Mouse (Mus musculus) stomach, embryonic 16.5 days (tissue): ENCODE data around the gene Fam172a. TPM values are rescaled to one million over a fixed set of nuclear protein-coding genes. Genes with fewer than 3 reads are reported as not detected.

Experiments used
- ATAC-seq: fragments of 200-750 bp; cut with Nextera tagmentation; 2 replicates; pipeline ENCODE4 v1.8.0; 2017; ENCODE audit warnings: moderate number of reproducible peaks, moderate TSS enrichment; ENCODE audit not compliant: insufficient read depth, low FRiP score
- H3K27ac ChIP-seq: fragments of 300-500 bp; sonication (generic); 2 replicates; pipeline ENCODE4 v1.5.1; 2014; ENCODE audit warnings: low read length
- H3K27me3 ChIP-seq: fragments of 300-500 bp; sonication (generic); 2 replicates; pipeline ENCODE4 v1.6.1; 2014; ENCODE audit warnings: low read length, control low read depth, mixed read lengths; ENCODE audit not compliant: control insufficient read depth, insufficient read depth
- H3K36me3 ChIP-seq: fragments of 300-500 bp; sonication (generic); 2 replicates; pipeline ENCODE4 v1.6.1; 2014; ENCODE audit warnings: low read length; ENCODE audit not compliant: control insufficient read depth, insufficient read depth
- H3K4me1 ChIP-seq: fragments of 300-500 bp; sonication (generic); 2 replicates; pipeline ENCODE4 v1.6.1; 2014; ENCODE audit warnings: low read length, control low read depth, mixed read lengths; ENCODE audit not compliant: control insufficient read depth, insufficient read depth
- H3K4me2 ChIP-seq: fragments of 300-500 bp; sonication (generic); 2 replicates; pipeline ENCODE4 v1.6.1; 2014; ENCODE audit warnings: low read depth, low read length, mixed read lengths
- H3K4me3 ChIP-seq: fragments of 300-500 bp; sonication (generic); replicated peaks from 2 replicates; pipeline ENCODE4 v1.5.1; 2014; ENCODE audit warnings: mild to moderate bottlenecking, low read length
- H3K9ac ChIP-seq: fragments of 300-500 bp; sonication (generic); 2 replicates; pipeline ENCODE4 v1.6.1; 2014; ENCODE audit warnings: low read length
- H3K9me3 ChIP-seq: fragments of 300-500 bp; sonication (generic); replicated peaks from 2 replicates; pipeline ENCODE4 v1.6.1; 2016; ENCODE audit warnings: low read length, control low read depth; ENCODE audit not compliant: control insufficient read depth
- WGBS: fragments of 180-500 bp; shearing (Covaris S2); extraction: QIAGEN DNeasy Blood & Tissue Kit; methylation state at CpG from one replicate; pipeline ENCODE4 v1.1.7; 2014; 5-methylcytosine and 5-hydroxymethylcytosine counted together
- polyA plus RNA-seq: library from polyadenylated mRNA; unstranded; fragments of >200 nt; fragmentation: Nextera tagmentation; extraction: Ambion mirVana; gene quantifications from 2 replicates; pipeline ENCODE4 v1.2.1, GENCODE M21; 2015

Fam172a gene
- polyA plus RNA-seq, 1 experiment from 2014 or later = 25.6 TPM

- Histone ChIP-seq H3K4me1 (no peaks in the 10 kb centered on the region), H3K4me2 (no peak overlapping the region), H3K9me3 (no peaks in the 10 kb centered on the region), H3K27ac (no peak overlapping the region), H3K36me3 (no peaks in the 10 kb centered on the region), H3K4me3 (no peak overlapping the region), H3K27me3 (no peaks in the 10 kb centered on the region), H3K9ac (no peak overlapping the region)
- ATAC-seq = no peak
- 95% methylated on average over 2 of the region's 2 CpGs for WGBS
Observed at GRCm38 (mm10) chr13:77843017-77843654, 141.3 kb downstream of the Fam172a start.

- WGBS = 76% methylated on average over 4 of the region's 4 CpGs
- H3K9ac ChIP-seq = no peak overlapping the region
- no peak overlapping the region for H3K4me3 ChIP-seq
- H3K27me3 ChIP-seq = no peaks in the 10 kb centered on the region
- H3K4me1 ChIP-seq = no peaks in the 10 kb centered on the region
- no peak for ATAC-seq
- H3K36me3 ChIP-seq = no peaks in the 10 kb centered on the region
- H3K27ac ChIP-seq = no peak overlapping the region
- H3K9me3 ChIP-seq = no peaks in the 10 kb centered on the region
- no peak overlapping the region for H3K4me2 ChIP-seq
Observed at GRCm38 (mm10) chr13:77848868-77849267, 147.0 kb downstream of the Fam172a start.

GRCm38 (mm10) chr13:77864804-77865203 lies 163.0 kb downstream of the Fam172a start:
- ATAC-seq = no peak
- Histone ChIP-seq H3K4me3 (no peak overlapping the region), H3K36me3 (no peaks in the 10 kb centered on the region), H3K9ac (no peak overlapping the region), H3K27ac (no peak overlapping the region), H3K4me2 (no peak overlapping the region), H3K4me1 (no peaks in the 10 kb centered on the region), H3K9me3 (no peaks in the 10 kb centered on the region), H3K27me3 (no peaks in the 10 kb centered on the region)
- 98% methylated on average over 1 of the region's 1 CpGs for WGBS

DNA sequence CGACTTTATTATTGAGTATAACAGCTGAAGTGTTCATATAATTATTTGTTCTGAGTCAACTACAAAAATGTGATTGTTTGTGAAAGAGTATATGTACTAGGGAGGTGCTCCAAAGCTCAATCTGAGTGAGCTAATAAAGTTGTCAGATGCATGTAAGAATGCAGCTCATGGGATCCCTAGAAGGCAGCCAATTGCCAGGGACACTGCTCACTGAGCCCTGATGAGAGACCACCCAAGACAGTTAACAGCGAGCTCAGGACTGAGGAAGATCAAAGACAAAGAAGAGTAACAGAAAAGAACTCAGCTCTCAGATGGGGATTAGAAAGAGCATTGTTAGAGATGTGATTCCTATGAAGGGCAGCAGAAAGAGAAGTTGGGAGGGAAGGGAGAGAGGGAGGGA lies 166.5 kb downstream of the Fam172a start:
- 53% methylated on average over 2 of the region's 2 CpGs for WGBS
- Histone ChIP-seq H3K36me3 (no peaks in the 10 kb centered on the region), H3K4me2 (no peak overlapping the region), H3K4me3 (no peak overlapping the region), H3K27me3 (no peaks in the 10 kb centered on the region), H3K9me3 (no peaks in the 10 kb centered on the region), H3K4me1 (no peaks in the 10 kb centered on the region), H3K27ac (no peak overlapping the region), H3K9ac (no peak overlapping the region)
- ATAC-seq = no peak

- Histone ChIP-seq H3K9ac (no peak overlapping the region), H3K4me2 (no peak overlapping the region), H3K4me1 (no peaks in the 10 kb centered on the region), H3K4me3 (no peak overlapping the region), H3K27ac (no peak overlapping the region), H3K27me3 (no peaks in the 10 kb centered on the region), H3K9me3 (no peaks in the 10 kb centered on the region), H3K36me3 (no peaks in the 10 kb centered on the region)
- WGBS = 64% methylated on average over 4 of the region's 4 CpGs
- no peak for ATAC-seq
Observed at GRCm38 (mm10) chr13:77878120-77878519, 176.3 kb downstream of the Fam172a start.

DNA sequence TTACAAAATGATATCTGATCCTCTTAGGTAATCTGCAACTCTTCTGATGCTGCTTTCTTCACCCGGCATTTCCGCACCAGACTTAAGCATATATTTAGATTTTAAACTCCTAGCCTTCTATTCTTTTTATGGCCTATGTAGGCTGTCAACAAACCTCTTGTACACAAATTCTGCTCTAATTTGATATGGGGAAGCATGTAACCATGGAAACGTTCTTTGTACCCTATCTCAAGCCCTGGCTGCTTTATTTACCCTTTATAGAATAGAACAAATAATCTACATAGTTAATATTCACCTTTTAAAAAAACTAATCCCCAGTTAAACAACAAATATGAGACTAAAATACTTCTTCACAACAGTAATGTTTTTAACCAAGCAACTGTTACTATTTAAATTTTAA lies 176.7 kb downstream of the Fam172a start:
- Histone ChIP-seq H3K27ac (no peak overlapping the region), H3K27me3 (no peaks in the 10 kb centered on the region), H3K9me3 (no peaks in the 10 kb centered on the region), H3K36me3 (no peaks in the 10 kb centered on the region), H3K9ac (no peak overlapping the region), H3K4me2 (no peak overlapping the region), H3K4me1 (no peaks in the 10 kb centered on the region), H3K4me3 (no peak overlapping the region)
- WGBS = 64% methylated on average over 3 of the region's 3 CpGs
- ATAC-seq = no peak

GRCm38 (mm10) chr13:77897619-77898018 lies 195.8 kb downstream of the Fam172a start:
- Histone ChIP-seq H3K27ac (no peak overlapping the region), H3K9ac (no peak overlapping the region), H3K4me2 (no peak overlapping the region), H3K27me3 (no peaks in the 10 kb centered on the region), H3K4me1 (no peaks in the 10 kb centered on the region), H3K36me3 (no peaks in the 10 kb centered on the region), H3K4me3 (no peak overlapping the region), H3K9me3 (no peaks in the 10 kb centered on the region)
- no peak for ATAC-seq
- 44% methylated on average over 2 of the region's 2 CpGs for WGBS

DNA sequence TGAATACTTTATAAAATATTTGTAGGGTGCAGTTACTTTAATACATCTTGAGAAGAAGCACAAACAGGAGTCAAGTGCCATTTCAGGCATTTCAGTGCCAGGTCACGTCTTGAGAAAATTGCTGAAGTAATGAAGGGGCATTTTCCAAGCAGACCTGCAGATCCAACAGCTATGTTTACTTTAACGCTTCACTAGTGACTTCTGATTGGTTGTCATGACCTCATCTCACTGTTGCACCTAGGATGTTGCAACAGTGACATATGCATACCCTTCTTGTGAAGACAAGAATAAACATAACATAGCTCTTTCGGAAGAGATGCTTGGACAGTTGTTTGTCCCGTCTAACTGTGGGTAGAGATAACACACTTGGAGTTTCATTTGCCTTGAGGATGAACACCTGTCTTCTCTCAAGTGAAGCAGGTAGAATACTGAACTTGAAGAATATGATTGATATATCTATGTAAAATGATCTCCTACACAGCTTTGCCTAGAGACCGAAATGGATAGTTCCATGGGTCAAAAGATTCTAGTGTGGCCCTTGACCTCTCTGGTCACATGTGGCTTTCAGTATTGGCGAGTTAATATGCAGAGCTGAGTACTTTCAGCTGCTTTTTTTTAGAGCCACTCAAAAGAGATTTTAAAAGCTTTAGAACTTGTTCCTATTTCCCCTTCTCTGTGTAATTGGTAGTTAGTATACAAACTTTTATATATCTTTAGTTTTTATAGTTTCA lies 196.4 kb downstream of the Fam172a start:
- Histone ChIP-seq H3K9ac (no peak overlapping the region), H3K4me1 (no peaks in the 10 kb centered on the region), H3K36me3 (no peaks in the 10 kb centered on the region), H3K27ac (no peak overlapping the region), H3K4me3 (no peak overlapping the region), H3K9me3 (no peaks in the 10 kb centered on the region), H3K4me2 (no peak overlapping the region), H3K27me3 (no peaks in the 10 kb centered on the region)
- ATAC-seq = no peak
- 56% methylated on average over 6 of the region's 6 CpGs for WGBS

DNA sequence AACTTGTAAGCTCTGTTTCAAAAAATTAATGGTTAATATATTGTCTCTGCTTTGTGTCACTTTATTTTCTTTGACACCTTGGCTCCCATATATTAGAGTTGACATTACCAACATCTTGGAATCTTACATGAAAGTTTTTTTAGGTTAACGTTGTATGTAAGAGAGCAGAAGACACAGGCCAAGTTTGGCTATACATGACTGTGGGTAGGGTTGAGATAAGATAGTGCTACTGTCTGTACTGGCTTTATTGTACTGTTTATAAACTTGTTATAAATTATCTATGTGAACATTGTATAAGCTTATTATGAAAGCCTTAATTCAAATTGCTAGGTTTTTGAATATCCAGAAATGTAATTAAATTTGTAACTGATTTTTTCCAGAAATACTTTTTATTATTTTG lies 197.9 kb downstream of the Fam172a start:
- ATAC-seq = no peak
- Histone ChIP-seq H3K36me3 (no peaks in the 10 kb centered on the region), H3K9me3 (no peaks in the 10 kb centered on the region), H3K4me3 (no peak overlapping the region), H3K27ac (no peak overlapping the region), H3K4me2 (no peak overlapping the region), H3K9ac (no peak overlapping the region), H3K27me3 (no peaks in the 10 kb centered on the region), H3K4me1 (no peaks in the 10 kb centered on the region)
- WGBS = 42% methylated on average over 1 of the region's 1 CpGs
